Mouse (Mus musculus) forebrain, embryonic 15.5 days (tissue): ENCODE results near the gene Foxred2. TPM values are rescaled to one million over a fixed set of nuclear protein-coding genes. Genes with fewer than 3 reads are reported as not detected.

ENCODE experiments used
- ATAC-seq: fragments of 200-750 bp; cut with Nextera tagmentation; replicated peaks from 2 replicates; pipeline ENCODE4 v1.8.0; 2017; ENCODE audit warnings: mild to moderate bottlenecking, moderate TSS enrichment, moderate library complexity
- H3K27ac ChIP-seq: fragments of 300-500 bp; sonication (generic); replicated peaks from 2 replicates; pipeline ENCODE4 v1.5.1; 2015; ENCODE audit warnings: mild to moderate bottlenecking, inconsistent platforms
- H3K27me3 ChIP-seq: fragments of 300-500 bp; sonication (generic); 2 replicates; pipeline ENCODE4 v1.6.1; 2015; ENCODE audit warnings: inconsistent platforms
- H3K36me3 ChIP-seq: fragments of 300-500 bp; sonication (generic); 2 replicates; pipeline ENCODE4 v1.6.1; 2015; ENCODE audit warnings: mild to moderate bottlenecking, inconsistent platforms
- H3K4me1 ChIP-seq: fragments of 300-500 bp; sonication (generic); 2 replicates; pipeline ENCODE4 v1.6.1; 2015; ENCODE audit warnings: inconsistent platforms
- H3K4me2 ChIP-seq: fragments of 300-500 bp; sonication (generic); replicated peaks from 2 replicates; pipeline ENCODE4 v1.6.1; 2015; ENCODE audit warnings: mild to moderate bottlenecking, inconsistent platforms
- H3K4me3 ChIP-seq: fragments of 300-500 bp; sonication (generic); 2 replicates; pipeline ENCODE4 v1.5.1; 2015; ENCODE audit warnings: mild to moderate bottlenecking, inconsistent platforms
- H3K9ac ChIP-seq: fragments of 300-500 bp; sonication (generic); replicated peaks from 2 replicates; pipeline ENCODE4 v1.6.1; 2015; ENCODE audit warnings: mild to moderate bottlenecking, inconsistent platforms
- H3K9me3 ChIP-seq: fragments of 300-500 bp; sonication (generic); 2 replicates; pipeline ENCODE4 v1.6.1; 2016; ENCODE audit warnings: inconsistent platforms
- WGBS: fragments of 180-500 bp; shearing (Covaris S2); methylation state at CpG from one replicate; pipeline ENCODE4 v1.1.7; 2015; ENCODE audit warnings: mixed read lengths; 5-methylcytosine and 5-hydroxymethylcytosine counted together
- polyA plus RNA-seq: library from polyadenylated mRNA; unstranded; fragments of >200 nt; fragmentation: Nextera tagmentation; extraction: Ambion mirVana; gene quantifications from 2 replicates; pipeline ENCODE4 v1.2.1, GENCODE M21; 2015

Gene Foxred2
- polyA plus RNA-seq, 1 experiment from 2014 or later: 13.8 TPM

GRCm38 (mm10) chr15:77911065-77911464, 45.5 kb downstream of the Foxred2 start:
- Histone ChIP-seq H3K27me3 (peaks cover 4% of the 10 kb centered on the region; the same call in 1 of the 2 replicates), H3K9ac (no peak overlapping the region), H3K4me1 (no peaks in the 10 kb centered on the region), H3K4me2 (no peak overlapping the region), H3K9me3 (no peaks in the 10 kb centered on the region), H3K27ac (no peak overlapping the region), H3K4me3 (no peak overlapping the region), H3K36me3 (peaks cover 16% of the 10 kb centered on the region)
- WGBS: 14% methylated on average over 2 of the region's 2 CpGs
- no peak for ATAC-seq

DNA sequence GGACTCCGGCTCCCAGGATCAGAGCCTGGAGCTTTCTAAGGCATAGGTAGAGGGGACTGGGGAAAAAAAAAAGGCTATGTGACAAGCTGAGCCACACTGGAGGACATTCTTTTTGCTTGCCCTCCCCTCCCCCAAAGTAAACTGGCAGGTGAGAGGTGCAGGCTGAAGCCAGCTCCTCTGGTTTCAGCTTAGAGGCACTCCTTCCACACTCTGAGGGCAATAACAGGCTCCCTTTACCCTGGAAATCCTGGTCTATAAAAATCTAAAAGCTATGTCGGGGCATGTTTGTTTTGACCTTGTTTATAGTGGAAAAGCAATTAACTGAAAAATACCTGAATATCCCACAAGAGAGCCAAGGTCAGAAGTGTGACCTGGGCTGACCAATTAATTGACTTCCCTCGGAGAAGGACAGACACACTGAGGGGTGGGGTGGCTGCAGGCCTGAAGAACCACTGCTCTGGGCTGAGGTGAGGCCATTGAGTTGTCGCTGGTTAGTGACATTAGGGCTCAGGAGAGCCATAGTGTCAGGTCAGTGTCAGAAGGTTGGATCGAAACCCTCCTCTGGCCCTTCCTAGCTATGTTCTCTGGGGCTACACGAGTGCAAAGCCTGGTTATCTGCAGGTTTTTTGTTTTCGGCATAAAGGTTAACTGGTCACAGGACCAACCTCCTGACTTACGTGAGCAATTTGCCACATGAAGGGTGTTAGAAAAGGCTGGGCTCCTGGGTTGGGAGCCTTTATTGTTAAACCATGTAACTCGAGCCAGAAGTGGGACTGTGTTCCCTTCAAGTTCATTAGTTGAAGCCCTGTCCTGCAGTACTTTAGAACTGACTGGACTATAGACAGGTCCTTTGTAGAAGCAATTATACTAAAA, 48.6 kb downstream of the Foxred2 start:
- Histone ChIP-seq H3K4me3 (no peak overlapping the region), H3K9ac (no peak overlapping the region), H3K4me1 (peaks cover 9% of the 10 kb centered on the region), H3K27ac (no peak overlapping the region), H3K9me3 (no peaks in the 10 kb centered on the region), H3K27me3 (peaks cover 7% of the 10 kb centered on the region; the same call in 1 of the 2 replicates), H3K36me3 (no peaks in the 10 kb centered on the region), H3K4me2 (no peak overlapping the region)
- ATAC-seq: no peak
- WGBS: 46% methylated on average over 9 of the region's 9 CpGs

DNA sequence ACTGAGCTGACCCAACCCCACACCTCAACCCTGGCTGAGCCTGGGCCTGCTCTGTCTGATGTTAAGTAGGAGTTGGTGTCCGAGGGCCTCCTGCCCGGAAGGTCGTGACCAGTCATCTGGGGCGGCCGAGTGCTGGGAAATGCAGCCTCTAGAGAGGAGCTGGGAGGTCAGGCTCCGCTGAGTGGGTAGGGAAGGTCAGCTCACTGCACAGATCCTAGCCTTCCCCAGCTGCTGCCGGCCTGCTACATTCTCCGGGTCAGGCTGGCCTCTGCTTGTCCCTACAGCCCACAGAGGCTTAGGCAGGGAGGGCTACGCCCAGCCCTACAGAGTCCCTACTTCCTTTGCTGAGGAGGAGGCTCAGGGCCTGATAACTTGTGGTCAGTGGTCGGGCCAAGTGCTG, 50.0 kb downstream of the Foxred2 start:
- no peak overlapping the region for H3K27ac ChIP-seq
- WGBS: 62% methylated on average over 10 of the region's 10 CpGs

DNA sequence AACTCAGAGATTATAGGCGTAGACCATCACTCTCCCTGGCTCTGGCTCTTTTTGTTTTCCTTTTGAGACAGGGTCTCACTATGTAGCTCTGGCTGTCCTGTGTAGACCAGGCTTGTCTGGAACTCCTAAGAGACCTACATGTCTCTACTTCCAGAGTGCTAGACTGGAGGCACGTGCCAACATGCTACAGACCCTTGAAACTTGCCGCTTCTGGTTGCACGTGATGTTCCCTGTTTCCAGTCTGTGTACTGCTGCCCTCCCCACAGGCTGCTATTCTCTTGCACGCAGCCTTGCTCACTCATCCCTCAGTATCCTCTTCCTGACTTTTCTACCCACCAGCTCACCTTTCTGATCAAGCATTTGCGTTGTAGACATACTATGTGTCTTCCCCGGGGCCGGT, 50.4 kb downstream of the Foxred2 start:
- no peak overlapping the region for H3K27ac ChIP-seq

More for the DNA sequence above, 50.0 kb downstream of the Foxred2 start:
- no peaks in the 10 kb centered on the region for H3K36me3 ChIP-seq
- H3K4me1 ChIP-seq: peaks cover 9% of the 10 kb centered on the region
- H3K4me3 ChIP-seq: no peak overlapping the region
- no peak for ATAC-seq
- H3K9ac ChIP-seq: no peak overlapping the region
- H3K4me2 ChIP-seq: no peak overlapping the region
- peaks cover 7% of the 10 kb centered on the region; the same call in 1 of the 2 replicates for H3K27me3 ChIP-seq
- no peaks in the 10 kb centered on the region for H3K9me3 ChIP-seq

GRCm38 (mm10) chr15:77905275-77905970, 51.1 kb downstream of the Foxred2 start:
- H3K4me2 ChIP-seq: peak overlapping the region; percentile 57
- H3K27me3 ChIP-seq: peaks cover 7% of the 10 kb centered on the region; the same call in 1 of the 2 replicates
- H3K36me3 ChIP-seq: no peaks in the 10 kb centered on the region
- H3K4me1 ChIP-seq: peaks cover 9% of the 10 kb centered on the region
- H3K9ac ChIP-seq: peak overlapping the region; percentile 41
- peak overlapping the region; percentile 33 for H3K4me3 ChIP-seq
- 0 out of 2 replicates have a peak, but pooled peaks have one; percentile 32 for ATAC-seq
- no peaks in the 10 kb centered on the region for H3K9me3 ChIP-seq
- WGBS: 3% methylated on average over 26 of the region's 26 CpGs
- H3K27ac ChIP-seq: no peak overlapping the region

More for the DNA sequence above, 50.4 kb downstream of the Foxred2 start:
- Histone ChIP-seq H3K4me1 (peaks cover 9% of the 10 kb centered on the region), H3K4me2 (no peak overlapping the region), H3K4me3 (no peak overlapping the region), H3K9ac (no peak overlapping the region), H3K36me3 (no peaks in the 10 kb centered on the region), H3K9me3 (no peaks in the 10 kb centered on the region), H3K27me3 (peaks cover 7% of the 10 kb centered on the region; the same call in 1 of the 2 replicates)
- no peak for ATAC-seq
- WGBS: 83% methylated on average over 8 of the region's 8 CpGs

- no peak overlapping the region for H3K27ac ChIP-seq
- H3K9me3 ChIP-seq: no peaks in the 10 kb centered on the region
- H3K4me2 ChIP-seq: no peak overlapping the region
- H3K27me3 ChIP-seq: peaks cover 7% of the 10 kb centered on the region; the same call in 1 of the 2 replicates
- H3K36me3 ChIP-seq: no peaks in the 10 kb centered on the region
- H3K9ac ChIP-seq: no peak overlapping the region
- WGBS: 32% methylated on average over 12 of the region's 12 CpGs
- ATAC-seq: no peak
- peaks cover 9% of the 10 kb centered on the region for H3K4me1 ChIP-seq
- no peak overlapping the region for H3K4me3 ChIP-seq
Observed at GRCm38 (mm10) chr15:77904363-77904892, 52.1 kb downstream of the Foxred2 start.

GRCm38 (mm10) chr15:77903176-77903575, 53.3 kb downstream of the Foxred2 start:
- no peak overlapping the region for H3K4me2 ChIP-seq
- no peak overlapping the region for H3K4me3 ChIP-seq
- 0 out of 2 replicates have a peak, but pooled peaks have one; percentile 23 for ATAC-seq
- H3K9ac ChIP-seq: no peak overlapping the region
- no peaks in the 10 kb centered on the region for H3K36me3 ChIP-seq
- no peaks in the 10 kb centered on the region for H3K9me3 ChIP-seq
- 46% methylated on average over 5 of the region's 5 CpGs for WGBS
- peaks cover 9% of the 10 kb centered on the region for H3K4me1 ChIP-seq
- H3K27me3 ChIP-seq: peaks cover 7% of the 10 kb centered on the region; the same call in 1 of the 2 replicates
- peak overlapping the region; percentile 55 for H3K27ac ChIP-seq

DNA sequence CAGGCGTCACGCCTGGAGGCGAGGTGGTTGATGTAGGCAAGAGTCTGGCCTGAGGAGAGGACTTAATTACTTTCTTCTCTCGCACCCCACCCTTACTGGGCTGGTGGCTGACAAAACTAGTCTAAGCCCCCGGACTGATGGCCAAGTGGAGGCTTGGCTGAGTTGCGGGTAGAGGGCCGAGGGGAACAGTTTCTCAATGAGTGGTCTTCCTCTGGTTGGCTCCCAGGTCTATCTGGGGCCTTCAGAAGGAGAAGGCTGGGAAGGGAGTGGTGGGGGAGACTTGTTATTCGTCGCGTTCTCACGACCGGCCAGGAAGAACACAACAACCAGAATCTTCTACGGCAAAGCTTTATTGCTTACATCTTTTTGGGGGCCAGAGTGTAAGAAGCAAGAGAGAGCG, 61.6 kb downstream of the Foxred2 start:
- H3K27me3 ChIP-seq: no peaks in the 10 kb centered on the region
- H3K9me3 ChIP-seq: no peaks in the 10 kb centered on the region
- no peaks in the 10 kb centered on the region for H3K4me1 ChIP-seq
- H3K9ac ChIP-seq: no peak overlapping the region
- H3K4me3 ChIP-seq: no peak overlapping the region
- no peak overlapping the region for H3K4me2 ChIP-seq
- WGBS: 89% methylated on average over 13 of the region's 14 CpGs
- no peak overlapping the region for H3K27ac ChIP-seq
- no peak for ATAC-seq
- H3K36me3 ChIP-seq: no peaks in the 10 kb centered on the region

GRCm38 (mm10) chr15:77893292-77893691, 63.2 kb downstream of the Foxred2 start:
- Histone ChIP-seq H3K9me3 (no peaks in the 10 kb centered on the region), H3K4me3 (no peak overlapping the region), H3K9ac (no peak overlapping the region), H3K4me2 (no peak overlapping the region), H3K27ac (no peak overlapping the region), H3K4me1 (no peaks in the 10 kb centered on the region), H3K36me3 (no peaks in the 10 kb centered on the region), H3K27me3 (no peaks in the 10 kb centered on the region)
- no peak for ATAC-seq
- 79% methylated on average over 10 of the region's 10 CpGs for WGBS

DNA sequence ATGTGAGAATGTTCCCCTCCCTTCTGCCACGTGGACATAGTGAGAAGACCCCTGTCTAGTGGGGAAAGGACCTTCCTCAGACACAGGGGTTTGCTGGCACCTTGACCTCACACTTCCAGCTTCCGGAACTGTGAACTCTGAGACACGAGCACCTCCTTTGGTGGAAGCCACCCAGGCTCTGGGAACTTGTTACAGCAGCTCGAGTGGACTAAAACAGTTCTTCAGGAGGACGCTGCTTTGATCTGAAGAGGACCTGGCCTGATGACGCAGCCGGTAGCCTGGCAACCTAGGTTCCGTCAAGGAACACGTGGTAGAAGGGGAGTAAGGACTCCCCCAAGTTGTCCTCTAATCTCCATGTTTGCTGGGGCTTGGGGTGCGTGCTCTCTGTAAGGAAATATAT, 64.1 kb downstream of the Foxred2 start:
- H3K9ac ChIP-seq: no peak overlapping the region
- no peaks in the 10 kb centered on the region for H3K36me3 ChIP-seq
- WGBS: 84% methylated on average over 10 of the region's 10 CpGs
- no peak overlapping the region for H3K4me3 ChIP-seq
- no peak for ATAC-seq
- H3K27me3 ChIP-seq: no peaks in the 10 kb centered on the region
- H3K9me3 ChIP-seq: no peaks in the 10 kb centered on the region
- no peaks in the 10 kb centered on the region for H3K4me1 ChIP-seq
- H3K4me2 ChIP-seq: no peak overlapping the region
- no peak overlapping the region for H3K27ac ChIP-seq

- no peak overlapping the region for H3K4me3 ChIP-seq
- H3K27me3 ChIP-seq: no peaks in the 10 kb centered on the region
Observed at GRCm38 (mm10) chr15:77891766-77892165, 64.8 kb downstream of the Foxred2 start.

More at GRCm38 (mm10) chr15:77891766-77892165, 64.8 kb downstream of the Foxred2 start:
- WGBS: 90% methylated on average over 8 of the region's 8 CpGs
- no peak for ATAC-seq
- H3K4me1 ChIP-seq: no peaks in the 10 kb centered on the region
- H3K36me3 ChIP-seq: no peaks in the 10 kb centered on the region
- H3K9me3 ChIP-seq: no peaks in the 10 kb centered on the region
- H3K4me2 ChIP-seq: no peak overlapping the region
- no peak overlapping the region for H3K27ac ChIP-seq
- H3K9ac ChIP-seq: no peak overlapping the region
